Mouse (Mus musculus) ovary, adult 18-20 months (tissue): Measurements from ENCODE around the gene Derl3.
"Not testable (repeated sequence)": the region's sequence is repeated elsewhere in the genome, so short reads cannot be mapped to it uniquely, and the experiment has no call there.

ENCODE experiments used
- DNase-seq: peaks from one replicate; pipeline ENCODE4 v3.0.0; 2022; ENCODE audit warnings: low spot score, mixed read lengths

Gene Derl3

DNA sequence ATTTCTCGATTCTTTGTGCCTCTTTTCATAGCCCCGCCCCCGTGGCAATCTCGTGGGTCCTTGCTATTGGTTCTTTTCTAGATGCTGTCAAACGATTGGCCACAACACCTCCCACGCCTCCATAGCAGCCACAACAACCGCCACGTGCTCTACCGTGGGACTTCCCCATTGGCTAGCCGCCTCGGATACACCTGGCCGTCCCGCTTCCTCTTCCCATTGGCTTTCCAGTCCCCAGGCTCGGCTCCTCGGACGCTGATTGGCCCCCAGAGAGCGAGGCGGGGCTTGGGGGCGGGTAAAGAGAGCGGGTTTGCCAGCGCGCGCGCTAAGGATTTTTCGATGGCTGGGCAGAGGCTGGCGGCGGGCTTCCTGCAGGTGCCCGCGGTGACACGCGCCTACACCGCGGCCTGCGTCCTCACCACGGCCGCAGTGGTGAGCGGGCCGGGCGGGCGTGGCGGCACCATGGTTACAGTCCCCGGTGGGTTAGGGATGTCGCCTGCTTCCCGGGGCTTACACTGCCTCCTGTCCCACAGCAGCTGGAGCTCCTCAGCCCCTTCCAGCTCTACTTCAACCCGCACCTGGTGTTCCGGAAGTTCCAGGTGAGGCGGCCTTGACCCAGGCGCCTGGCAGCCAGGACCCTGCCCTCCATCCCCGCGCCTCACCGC lies at the start of gene Derl3:
TSS of gene Derl3 (plus strand) at position 325 of the 662 bp plus-strand sequence.
- peak; percentile 94 for DNase-seq

- not testable (repeated sequence) for DNase-seq
These were observed 49.3 kb upstream of the Derl3 start for GRCm38 (mm10) chr10:75843898-75844297.

GRCm38 (mm10) chr10:75844800-75845199 lies 48.4 kb upstream of the Derl3 start:
- DNase-seq, result no peak

- DNase-seq, result no peak
These were observed 47.8 kb upstream of the Derl3 start for GRCm38 (mm10) chr10:75845306-75845930.

DNA sequence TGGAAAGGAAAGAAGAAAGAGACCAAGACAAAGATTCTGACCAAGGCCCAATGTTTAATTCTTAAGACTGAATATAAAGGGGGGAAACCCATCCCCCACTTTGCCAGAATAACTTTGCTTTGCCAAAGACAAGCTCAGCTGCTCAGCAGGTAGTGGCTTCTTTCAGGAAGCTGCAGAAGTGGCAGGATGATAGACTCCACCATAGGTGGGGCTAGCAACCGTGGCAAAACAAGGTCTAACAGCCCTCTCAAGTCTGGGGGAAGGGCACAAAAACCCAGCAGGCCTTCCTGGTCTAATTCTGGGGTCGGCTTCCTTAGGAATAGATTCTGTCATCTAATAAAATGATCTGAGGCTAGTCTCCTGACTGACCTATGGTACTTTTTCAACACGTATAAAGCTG lies 44.8 kb upstream of the Derl3 start:
- DNase-seq, result no peak

DNA sequence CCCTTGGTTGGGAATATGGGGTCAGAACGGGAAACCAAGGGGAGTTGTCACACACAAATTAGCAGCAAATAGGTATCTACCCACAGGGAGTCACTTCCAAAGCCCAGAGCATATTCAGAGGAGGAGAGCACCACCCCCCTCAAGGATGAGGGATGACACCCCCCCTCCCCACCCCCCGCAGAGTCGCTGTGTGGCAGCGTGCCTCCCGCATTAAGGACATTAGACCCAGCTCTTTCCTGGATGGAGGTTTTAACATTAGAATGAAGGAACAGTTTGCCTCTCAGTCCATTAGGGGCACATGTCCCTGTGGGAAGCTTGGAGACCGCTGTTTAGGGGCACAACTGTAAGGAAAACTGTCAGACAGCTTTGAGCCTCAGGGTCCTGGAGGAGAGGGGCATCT lies 42.1 kb upstream of the Derl3 start:
- DNase-seq, result no peak

DNA sequence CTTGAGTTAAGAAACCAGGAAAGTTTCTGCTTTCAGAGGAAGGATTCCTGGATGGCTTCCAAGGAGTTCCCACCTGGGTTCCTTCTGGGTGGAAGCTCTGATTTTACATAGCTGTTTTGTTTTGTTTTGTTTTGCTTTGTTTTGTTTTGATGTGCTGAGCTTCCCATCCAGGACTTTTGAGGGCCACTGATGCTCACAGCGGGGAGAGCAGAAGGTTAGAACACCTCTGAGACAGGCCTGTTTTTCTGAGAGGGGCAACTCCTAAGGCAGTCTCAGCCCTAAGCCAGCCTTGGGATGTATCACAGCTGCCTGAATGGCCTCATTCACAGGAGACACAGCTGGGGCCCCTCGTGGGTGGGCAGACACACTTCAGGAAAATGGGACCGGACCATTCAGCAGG lies 41.5 kb upstream of the Derl3 start:
- DNase-seq, result no peak

DNA sequence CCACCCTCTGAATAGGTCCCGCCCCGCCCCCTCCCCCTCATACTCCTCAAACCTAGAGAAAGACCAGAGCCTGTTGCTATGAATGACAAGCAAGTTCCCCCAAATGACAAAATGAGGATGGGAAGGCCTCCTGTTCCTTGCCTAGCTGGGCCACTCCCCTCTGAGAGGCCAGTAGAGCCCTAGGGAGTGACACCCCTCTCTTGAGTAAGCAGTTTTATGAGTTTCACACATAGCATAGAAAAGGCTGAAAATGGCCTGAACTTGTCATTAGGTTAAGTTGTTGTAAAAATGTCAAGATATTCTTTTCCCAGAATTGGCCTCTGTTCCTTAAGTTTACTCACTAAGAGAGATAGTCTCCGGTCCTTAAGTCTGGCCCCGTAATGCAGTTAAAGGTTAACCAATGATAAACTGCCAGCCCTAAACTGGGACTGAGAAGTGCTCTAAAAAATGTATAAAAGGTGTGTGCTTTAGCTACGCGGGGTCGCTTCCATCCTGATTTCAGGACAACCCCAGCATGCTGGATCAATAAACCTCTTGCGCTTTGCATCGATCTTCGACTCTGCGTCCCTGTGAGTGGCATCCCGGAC lies 40.6 kb upstream of the Derl3 start:
- no peak for DNase-seq

GRCm38 (mm10) chr10:75853452-75853851 lies 39.8 kb upstream of the Derl3 start:
- peak; percentile 52 for DNase-seq

DNA sequence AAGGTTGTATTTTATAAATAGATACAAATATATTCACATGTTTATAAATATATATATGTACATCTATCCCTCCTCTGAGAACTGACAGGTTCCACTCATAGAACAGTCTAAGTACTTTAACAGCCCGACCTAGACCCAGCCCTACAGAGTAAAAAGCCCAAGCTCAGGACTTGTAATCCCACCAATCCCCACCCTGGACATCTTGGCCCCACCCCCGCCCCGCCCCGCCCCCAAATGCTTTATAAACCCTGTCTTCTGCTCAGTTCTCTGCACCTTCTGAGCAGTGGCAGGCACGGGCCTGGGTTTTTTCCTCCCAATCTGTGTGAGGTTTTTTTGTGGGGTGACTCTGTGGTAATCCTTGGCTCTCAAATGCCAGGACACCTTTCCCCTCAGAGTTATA lies 39.1 kb upstream of the Derl3 start:
- DNase-seq, result no peak

GRCm38 (mm10) chr10:75854791-75855190 lies 38.4 kb upstream of the Derl3 start:
- DNase-seq, result no peak

DNA sequence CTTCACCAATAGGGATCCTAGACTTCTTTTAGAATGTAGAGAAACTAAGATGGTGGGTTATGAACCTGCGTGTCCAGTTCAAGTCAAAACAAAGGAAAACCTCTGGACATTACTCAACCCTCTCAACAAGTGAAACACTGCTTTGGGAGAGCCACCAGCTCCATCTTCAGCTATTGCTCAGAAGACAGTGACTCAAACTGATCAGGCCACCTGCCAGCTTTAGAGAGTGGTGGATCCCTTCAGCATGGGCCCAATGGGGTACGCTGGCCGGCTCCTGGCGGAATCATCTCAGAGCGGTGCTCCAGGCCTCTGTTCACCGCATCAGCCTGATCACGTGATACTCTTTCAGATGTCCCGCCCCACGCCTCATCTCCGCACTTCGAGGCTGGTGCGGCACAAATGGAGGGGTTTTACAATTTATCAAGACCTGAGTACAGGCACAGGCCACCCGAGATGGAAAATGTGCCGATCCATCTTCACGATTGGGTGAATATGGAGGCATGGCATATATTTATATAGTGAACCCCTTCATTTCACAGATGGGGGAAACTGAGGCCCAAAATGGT lies 37.7 kb upstream of the Derl3 start:
- no peak for DNase-seq

- DNase-seq, result no peak
These were observed 36.9 kb upstream of the Derl3 start for GRCm38 (mm10) chr10:75856155-75856907.

- no peak for DNase-seq
These were observed 36.2 kb upstream of the Derl3 start for GRCm38 (mm10) chr10:75856976-75857375.

DNA sequence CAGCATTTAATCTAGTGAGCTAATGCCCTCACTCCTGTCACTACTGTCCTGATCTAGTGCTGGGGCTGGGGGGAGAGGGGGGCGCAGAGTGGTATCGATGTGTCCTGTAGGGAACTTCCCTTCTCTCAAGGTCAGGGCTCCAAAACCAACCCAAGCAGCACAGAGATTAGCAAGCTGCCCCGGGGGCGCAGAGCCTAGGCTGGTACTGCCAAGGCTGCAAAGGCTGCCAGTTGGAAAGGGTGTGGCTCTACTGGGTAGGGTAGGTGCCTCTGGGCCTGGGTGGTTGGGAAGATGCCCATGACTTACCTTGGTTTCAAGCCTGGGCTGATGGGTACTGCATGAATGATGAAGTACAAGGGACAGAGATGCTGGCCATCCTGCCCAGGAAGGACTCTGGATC lies 35.6 kb upstream of the Derl3 start:
- DNase-seq, result no peak

- no peak for DNase-seq
These were observed 34.0 kb upstream of the Derl3 start for GRCm38 (mm10) chr10:75859107-75859746.

DNA sequence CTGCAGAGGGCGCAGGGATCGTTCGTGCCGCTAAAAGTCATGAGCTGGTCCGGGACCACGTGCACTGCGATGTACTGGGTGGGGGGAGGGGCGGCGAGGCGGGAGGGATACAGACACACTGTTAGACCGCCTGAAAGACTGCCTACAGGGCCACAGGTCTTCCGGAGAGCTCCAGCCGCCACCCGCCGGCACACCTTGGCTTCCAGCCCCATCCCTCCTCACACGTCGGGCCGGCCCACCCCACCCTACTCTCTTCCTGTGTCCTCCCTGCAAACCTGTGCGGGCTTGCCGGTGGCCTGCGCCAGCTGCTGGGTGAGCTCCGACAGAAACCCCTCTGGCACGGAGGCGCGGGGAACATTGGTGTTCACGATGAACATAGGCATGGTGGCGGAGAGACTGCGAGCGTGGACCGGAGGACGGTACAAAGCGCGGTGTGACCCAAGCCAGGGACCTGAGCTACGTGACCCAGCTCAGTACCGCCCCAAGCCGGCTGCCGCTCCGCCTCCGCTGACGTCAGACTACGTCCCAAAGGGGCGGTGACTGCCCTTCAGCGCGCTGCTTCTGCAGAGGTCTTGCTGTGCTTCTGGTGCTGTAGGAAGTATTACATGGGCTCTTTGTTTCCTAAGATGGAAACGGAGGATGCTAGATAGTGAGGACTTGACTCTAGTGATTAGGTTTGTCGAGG lies 33.3 kb upstream of the Derl3 start, which contains the start of gene Mif:
TSS of gene Mif (minus strand) at position 455 of the 685 bp plus-strand sequence.
- peak; percentile 81 for DNase-seq

GRCm38 (mm10) chr10:75860746-75861145 lies 32.5 kb upstream of the Derl3 start:
- DNase-seq, result no peak

DNA sequence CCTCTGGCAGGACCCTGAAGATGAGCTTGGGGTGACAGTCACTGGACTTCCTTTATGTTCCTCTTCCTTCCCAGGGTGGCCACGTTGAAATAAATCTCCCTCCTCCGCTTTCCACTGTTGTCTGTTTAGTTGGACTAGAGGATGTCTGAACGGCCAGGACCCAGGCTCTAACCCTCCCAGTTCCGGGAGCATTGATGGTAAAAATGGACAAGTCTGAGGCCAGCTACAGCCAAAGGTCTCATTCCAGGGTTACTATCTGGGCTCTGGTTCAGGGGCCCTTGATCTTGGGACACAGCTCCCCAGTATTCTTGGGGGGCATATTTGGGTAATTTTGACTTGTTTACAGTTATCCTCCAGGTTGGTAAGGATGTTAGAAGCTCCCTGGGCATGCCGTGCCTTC lies 31.6 kb upstream of the Derl3 start:
- no peak for DNase-seq

GRCm38 (mm10) chr10:75872025-75872914 lies 20.9 kb upstream of the Derl3 start:
- no peak for DNase-seq
